Mouse (Mus musculus): ENCODE results near the gene Rpl18a.

Gene Rpl18a

DNA sequence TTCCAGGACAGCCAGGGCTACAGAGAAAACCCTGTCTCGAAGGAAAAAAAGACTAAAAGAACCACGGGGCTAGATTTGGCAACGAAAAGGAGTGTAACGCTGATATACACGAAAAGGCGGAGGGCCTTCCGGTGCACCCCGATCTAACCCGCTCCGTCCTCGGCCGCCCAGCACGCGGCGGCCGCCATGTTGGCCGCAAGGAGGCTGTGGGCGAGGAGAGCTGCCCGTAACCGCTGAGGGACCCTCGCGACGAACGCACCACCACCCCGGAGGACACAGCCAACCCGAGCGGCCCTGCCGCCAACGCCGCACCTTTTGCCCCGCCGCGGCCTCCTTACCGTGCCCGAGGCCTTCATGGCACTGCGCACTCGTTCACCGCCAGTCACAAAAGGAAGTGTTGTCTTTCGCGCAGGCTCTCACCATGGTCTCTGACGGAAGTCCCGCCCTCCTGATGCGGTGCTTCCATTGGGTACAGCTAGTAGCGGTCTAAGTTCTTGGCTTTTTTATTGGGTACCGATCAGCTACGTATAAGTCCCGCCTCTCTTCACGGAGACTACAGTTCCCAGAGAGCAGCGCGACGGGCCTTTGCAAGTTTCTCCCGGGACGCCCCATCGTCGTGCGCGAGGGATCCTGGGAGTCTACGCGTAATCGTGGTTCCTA is at the start of gene Rpl18a:
Gene Rpl18a, minus strand, starts transcription at position 392 of the 660 bp plus-strand sequence.
- DNase-seq (ENCODE audit: extremely low spot score, low spot score) = peak; percentile 97

DNA sequence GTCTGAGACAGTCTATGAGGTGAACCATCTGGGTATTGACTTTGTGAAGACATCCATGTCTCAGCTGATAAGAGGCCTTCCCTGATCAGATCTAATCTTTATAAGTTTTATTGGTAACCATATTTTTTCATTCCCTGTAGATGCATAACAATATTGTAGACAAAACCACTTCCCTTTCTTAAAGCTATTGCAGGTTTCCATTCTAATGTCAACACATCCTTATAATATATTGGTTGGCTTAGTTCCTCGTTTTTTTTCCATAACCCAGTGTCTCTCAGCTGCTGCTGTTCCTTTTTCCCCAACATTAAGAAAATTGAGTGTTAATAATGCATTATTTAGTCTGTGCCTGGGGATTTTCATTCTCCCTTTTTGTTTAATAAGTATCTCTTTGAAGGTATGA is 46.0 kb upstream of the Rpl18a start:
- DNase-seq (ENCODE audit: extremely low spot score, low spot score) = no peak

DNA sequence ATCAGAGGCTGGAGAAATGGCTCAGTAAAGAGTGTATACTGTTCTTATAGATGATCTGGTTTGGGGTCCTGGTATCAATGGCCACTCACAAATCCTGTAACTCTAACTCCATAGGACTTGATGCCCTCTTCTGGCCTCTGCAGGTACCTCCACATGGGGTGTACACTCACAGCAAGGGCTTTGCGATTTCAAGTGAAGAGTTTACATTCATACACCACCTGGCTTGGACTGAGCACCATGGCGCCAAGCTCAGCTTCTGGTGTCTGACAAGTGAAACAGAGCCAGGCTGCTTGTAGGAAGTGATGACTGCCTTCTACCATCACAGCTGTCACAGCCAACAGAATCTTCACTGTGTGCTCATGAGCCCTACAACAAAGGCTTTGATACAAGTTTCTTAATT is 44.3 kb upstream of the Rpl18a start:
- no peak for DNase-seq (ENCODE audit: extremely low spot score, low spot score)

DNA sequence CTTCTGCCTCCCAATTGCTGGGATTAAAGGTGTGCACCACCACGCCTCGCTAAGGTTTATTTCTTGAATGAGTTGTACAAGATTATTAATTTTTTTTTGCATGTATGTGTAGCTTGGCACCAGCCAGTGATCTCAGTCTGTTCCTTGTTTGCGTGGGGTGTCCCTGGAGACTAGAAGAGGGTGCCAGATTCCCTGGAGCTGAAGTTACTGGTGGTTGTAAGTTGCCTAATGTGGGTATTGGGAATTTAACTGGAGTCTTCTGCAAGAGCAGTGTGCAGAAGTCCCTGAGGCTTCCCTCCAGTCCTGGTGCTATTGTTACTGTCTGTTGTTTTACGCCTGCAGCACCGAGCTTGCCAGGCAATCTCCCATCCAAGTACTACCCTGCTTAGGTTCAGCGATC is 40.0 kb upstream of the Rpl18a start:
- no peak for DNase-seq (ENCODE audit: extremely low spot score, low spot score)

DNA sequence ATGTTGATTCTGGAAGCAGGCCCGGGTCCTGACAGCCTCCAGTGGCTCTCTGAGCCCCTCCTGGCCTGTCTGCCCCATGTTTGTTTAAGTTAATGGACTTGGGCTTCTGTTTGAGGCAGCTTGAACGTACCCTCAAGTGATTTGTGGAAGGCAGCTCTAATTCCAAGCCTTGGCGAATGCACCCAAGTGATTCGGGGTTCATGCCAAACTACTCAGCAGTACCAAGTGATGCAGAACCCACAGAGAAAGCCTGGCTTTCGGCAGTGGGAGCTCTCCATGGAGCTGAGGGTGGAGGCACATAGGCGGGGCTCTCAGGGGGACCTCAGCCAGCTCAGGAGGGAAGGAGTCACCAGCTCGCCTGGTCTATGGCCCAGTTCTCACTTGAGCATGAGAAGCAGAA is 37.6 kb upstream of the Rpl18a start:
- no peak for DNase-seq (ENCODE audit: extremely low spot score, low spot score)

DNA sequence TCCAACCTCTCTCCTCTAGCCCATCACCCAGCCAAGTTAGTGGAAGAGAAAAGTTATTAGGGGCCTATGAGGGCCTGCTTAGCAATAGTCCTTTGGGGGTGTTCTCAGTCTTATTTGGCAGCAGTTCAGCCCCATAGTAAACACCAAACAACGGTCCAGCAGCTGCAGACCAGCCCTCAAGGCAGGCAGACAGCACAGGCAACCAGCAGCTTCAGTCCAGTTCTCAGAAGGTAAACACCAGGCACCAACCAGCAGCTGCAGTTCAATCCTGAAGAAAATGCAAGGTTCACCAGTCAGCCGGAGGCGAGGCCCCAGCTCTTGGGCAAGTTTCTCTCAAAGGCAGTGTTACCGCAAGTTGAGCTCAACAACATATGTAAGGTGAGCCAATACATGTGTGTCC is 35.8 kb upstream of the Rpl18a start:
- no peak for DNase-seq (ENCODE audit: extremely low spot score, low spot score)

DNA sequence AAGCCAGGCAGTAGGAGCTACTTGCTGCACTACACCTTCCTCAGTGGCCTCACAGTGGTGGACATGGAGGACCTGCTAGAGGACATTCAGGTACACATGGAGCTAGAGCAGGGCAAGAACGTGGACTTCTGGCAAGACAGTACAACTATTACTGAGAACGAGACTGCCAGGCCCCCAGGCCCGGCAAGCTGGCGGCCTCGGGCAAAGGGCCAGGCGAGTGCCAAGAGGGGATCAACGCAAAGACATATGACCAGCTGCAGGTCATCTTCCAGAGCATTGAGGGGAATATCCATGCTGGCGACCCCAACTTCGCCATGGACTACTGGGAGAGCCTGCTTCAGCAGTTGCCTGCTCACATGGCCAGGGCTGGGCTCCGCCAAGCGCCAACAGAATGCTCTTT is 34.5 kb upstream of the Rpl18a start:
- DNase-seq (ENCODE audit: extremely low spot score, low spot score) = no peak

DNA sequence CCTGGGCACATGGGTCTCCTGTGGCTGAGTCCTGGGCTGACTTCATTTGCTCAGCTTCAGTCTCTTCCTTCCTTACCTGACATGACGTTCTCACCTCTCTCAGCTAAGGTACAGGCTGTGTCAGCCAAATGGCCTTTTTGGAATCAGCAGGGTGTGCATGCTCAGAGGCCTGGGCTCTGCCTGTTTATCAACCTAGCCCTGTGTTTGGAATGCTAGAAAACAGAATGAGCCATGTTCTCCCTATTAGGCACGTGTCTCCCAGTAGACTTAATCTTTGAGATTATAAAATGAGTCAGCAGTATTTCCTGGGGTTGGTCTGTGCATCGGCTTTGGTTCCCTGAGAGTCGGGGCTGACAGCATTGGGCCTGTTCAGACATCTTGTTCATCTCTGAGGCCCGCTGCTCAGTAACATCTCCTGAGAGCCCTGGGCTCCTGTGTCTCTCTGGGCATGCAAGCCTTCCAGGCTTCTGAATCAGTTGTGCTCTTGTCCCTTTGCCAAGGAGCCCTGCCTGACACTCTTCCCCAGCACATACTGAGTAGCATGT is 31.6 kb upstream of the Rpl18a start:
- no peak for DNase-seq (ENCODE audit: extremely low spot score, low spot score)

DNA sequence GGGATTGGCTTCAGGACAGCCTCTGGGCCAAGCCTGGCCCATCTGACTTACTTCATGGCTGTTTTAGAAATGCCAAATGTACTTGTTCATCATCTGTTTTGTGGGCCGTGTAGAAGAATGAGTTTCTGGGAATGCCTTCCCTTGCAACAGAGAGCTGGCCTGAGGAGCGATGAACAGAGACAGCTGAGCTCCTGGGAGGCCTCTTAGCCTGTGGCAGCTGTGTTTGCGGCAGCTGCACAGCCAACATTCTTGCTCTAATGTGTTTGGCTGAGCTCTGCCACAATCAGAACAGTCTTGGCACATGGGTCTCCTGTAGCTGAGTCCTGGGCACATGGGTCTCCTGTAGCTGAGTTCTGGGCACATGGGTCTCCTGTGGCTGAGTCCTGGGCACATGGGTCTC is 30.9 kb upstream of the Rpl18a start:
- no peak for DNase-seq (ENCODE audit: extremely low spot score, low spot score)

DNA sequence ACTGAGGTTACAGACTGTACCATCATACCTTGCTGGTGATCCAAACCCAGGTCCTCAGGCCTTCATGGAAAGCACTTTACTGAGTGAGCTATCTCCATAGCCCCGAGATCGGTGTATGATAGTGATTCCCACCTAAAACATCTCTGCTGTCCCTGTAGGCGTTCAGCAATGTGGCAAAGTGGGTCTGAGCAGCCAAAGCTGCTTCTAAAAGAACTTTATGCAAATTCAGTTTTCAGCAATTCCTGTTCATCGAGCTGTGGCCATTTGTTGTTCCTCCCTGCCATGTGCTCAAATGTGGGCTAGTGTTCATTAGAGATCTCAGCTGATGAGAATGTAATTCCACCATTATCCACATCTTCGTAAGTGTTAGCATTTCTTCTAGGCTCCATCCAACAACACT is 29.2 kb upstream of the Rpl18a start:
- DNase-seq (ENCODE audit: extremely low spot score, low spot score) = no peak

DNA sequence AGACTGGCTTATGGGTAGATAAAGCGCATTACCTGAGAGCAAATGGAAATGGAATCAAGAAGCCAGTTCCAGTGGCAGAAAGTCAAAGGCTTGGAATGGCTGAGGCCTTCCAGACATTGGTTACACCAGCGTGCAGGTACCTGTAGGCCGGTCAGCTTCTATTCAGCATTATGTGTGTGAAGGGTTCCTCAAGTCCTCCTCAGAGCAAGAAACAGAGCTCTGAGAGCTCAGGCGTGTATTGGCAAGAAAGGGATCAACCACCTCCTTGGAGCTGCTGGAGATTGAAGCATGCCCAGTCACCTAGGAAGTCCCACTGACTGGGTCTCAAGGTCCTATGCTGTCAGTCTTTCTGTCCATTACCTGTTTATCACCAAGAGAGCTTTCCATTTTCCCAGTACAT is 28.5 kb upstream of the Rpl18a start:
- DNase-seq (ENCODE audit: extremely low spot score, low spot score) = no peak

DNA sequence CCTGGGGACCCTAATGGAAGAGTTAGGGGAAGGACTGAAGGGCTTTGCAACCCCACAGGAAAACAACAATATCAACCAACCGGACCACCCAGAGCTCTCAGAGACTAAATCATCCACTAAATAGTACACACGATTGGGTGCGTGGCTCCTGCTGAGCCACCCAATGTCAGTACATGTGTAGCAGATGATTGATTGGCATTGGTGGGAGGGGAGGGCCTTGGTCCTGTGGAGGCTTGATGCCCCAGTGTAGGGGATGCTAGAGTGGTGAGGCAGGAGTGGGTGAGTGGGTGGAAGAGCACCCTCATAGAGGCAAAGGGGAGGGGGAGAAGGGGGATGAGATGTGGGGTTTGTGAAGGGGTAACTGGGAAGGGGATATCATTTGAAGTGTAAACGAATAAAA is 26.9 kb upstream of the Rpl18a start:
- DNase-seq (ENCODE audit: extremely low spot score, low spot score) = no peak

DNA sequence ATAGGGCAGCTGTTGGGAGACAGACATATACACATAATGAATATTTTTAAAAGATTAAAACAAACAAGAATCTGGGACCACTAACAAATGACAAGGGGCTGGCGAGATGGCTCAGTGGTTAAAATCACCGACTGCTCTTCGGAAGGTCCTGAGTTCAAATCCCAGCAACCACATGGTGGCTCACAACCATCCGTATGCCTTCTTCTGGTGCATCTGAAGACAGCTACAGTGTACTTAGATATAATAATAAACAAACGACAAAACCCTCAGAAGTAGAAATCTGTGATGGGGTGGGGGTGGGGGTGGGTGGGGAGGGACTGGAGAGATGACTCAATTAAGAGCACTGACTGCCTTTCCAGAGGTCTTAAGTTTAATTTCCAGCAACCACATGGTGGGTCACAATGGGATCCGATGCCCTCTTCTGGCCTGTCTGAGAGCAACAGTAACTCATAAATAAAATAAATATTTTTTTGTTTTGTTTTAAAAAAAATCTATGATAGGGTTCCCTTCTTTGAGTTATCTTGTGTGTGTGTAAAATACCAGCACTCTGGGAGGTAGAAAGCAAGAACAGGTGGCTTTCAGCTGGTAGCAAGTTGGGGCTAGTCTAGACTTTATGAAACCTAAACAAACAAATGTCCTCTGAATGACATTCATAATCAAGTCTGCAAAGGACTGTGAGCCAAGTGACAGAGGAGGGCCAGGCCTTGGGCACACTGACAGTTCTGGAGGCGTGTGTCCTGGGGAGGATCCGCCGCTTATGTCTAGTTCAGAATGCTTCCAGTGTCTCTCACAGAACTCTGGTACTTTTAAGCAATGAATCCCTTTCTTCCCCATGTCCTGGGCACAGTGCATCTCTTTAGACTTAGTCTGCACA is 23.1 kb upstream of the Rpl18a start:
- DNase-seq (ENCODE audit: extremely low spot score, low spot score) = no peak

DNA sequence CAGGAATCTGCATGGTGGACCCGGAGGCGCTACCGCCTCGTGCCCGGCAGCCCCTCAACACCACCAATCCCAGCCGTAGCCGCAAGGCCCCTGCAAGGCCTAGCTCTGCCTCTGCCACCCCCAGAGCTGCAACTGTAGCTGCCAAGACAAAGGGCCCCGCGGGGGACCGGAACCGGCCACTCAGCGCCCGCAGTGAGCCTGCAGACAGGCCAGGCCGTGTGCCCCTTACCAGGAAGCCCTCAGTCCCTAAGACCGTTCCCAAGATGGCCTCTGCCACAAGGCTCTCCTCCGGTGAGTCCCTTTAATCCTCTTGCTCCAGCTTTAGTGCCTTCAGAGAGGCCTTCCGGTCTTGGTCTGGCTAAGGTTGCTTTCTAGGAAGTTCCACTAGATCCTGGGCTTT is 17.5 kb upstream of the Rpl18a start:
- DNase-seq (ENCODE audit: extremely low spot score, low spot score) = no peak

DNA sequence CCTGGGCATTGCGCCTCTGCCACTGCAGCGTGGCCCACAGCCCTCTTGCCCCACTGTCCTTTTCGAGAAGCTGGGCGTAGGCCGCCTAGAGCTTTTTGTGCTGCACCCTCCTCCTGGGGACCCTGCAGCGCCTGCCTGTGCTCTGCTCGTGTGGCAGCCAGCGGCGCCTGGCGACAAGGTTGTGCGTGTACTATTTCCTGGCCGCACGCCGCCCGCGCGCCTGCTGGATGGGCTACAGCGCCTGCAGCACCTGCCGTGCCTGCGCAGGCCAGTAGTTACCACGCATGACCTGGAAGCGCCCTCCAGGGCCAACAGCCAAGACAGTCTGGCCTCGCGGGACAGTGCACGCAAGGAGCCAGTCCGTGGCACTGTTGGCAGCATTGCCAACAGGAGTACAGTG is 16.3 kb upstream of the Rpl18a start:
- no peak for DNase-seq (ENCODE audit: extremely low spot score, low spot score)

DNA sequence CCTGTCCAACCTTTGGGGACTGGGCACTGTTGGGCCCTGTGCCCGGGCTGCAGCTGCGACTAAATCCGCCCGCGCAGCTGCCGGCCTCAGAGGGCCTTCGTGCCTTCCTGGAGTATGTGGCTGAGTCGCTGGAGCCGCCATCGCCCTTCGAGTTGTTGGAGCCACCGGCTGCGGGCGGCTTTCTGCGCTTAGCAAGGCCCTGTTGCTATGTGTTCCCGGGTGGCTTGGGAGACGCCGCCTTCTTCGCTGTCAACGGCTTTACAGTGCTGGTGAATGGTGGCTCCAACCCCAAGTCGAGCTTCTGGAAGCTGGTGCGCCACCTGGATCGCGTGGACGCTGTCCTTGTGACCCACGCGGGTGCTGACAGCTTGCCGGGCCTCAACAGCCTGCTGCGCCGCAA is 15.7 kb upstream of the Rpl18a start:
- no peak for DNase-seq (ENCODE audit: extremely low spot score, low spot score)

DNA sequence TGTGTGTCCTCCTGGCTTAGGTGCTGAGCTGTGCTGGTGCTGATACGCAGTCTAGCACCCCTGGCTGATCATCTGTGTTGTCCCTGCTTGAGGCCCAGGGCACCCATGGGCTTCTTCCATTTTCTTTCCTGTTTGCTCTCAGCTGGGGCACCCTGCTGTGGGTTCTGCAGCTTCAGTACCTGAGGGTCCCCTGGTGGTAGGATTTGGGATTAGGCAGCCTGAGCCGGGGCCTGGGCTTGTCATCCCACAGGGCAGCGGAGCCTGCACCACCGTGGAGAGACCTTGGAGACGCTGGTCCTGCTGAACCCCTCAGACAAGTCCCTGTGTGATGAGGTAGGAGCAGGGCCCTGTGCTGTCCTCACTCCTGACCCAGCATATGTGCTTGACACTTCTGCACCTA is 14.4 kb upstream of the Rpl18a start:
- no peak for DNase-seq (ENCODE audit: extremely low spot score, low spot score)

DNA sequence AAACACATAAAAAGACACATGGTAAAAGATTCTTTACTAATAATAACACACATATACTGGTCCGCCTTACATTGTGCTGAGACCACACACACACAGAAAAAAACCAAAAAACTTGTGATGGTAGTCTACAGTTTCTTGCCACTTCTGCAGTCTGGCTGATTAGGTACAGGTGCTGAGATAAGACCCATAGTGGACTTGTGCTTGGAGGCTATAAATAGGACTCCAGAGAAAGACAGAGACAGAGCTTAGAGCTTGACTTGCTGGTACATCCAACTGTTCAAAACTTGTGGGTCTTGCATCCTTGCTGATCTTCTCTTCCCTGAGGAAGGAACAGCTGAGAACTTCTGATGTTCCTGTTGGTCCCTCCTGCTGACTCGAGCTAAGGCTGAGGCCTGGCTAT is 10.3 kb upstream of the Rpl18a start:
- DNase-seq (ENCODE audit: extremely low spot score, low spot score) = no peak

DNA sequence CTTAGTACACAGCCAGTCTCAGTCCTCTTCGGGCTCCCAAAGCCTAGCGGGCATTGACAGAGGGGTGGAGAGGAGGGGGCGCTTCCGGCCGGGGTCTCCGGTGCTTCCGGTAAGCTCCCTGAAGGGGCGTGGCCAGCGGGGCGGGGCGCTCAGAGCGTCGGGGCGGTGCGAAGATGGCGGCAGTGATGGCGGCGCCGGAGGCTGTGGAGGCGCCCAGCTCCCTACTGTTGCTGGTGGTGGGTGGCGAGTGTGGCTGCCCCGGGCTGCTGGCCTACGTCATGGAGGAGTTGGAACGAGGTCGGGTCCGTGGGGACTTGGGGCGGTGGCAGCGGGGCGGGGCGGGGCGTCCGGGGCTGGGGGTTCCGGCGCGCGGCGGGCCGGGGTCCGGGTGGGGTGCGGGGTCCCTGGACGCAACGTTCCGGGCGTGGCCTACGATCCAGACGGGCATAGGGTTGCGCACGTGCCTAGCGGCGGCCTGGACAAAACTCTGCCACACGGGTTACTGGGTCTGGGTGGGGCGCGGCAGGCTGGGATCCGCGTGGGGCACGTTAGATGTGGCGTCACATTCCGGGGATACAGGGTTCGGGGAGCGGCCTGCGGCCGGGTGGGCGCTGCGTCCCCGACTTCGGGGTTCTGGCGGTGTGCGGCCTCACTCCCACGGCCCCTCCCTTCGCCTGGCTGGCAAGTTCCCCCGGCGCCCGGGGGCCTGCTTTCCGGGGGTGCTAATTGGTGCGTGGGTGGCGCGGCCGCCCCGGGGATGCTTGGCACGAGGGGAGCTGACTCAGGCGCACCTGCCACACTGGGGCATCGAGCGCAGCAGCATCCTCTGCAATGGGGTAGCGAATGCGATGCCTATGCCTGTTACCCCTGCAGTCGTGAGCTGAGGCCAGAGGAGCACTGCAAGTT is 8.9 kb upstream of the Rpl18a start, which contains the start of gene Map1s:
Gene Map1s, plus strand, starts transcription at position 102 of the 906 bp plus-strand sequence.
- DNase-seq (ENCODE audit: extremely low spot score, low spot score) = peak; percentile 93

DNA sequence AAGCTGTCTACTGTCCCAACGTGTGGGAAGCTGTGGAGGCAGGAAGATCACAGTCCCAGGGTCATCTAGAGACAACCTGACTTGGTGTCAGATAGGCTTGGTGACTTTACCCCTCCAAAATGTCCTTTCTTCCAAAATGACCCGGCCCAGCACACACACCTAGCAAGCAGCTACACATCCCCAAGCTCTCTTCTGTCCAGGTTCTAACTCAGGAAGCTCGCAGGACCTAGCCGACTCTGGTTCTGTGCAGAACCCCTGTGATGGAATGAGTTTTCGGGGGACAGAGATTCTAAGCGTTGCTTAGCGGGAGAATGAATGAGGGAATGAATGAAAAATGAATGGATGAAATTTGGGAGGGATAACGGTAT is 8.2 kb upstream of the Rpl18a start:
- no peak for DNase-seq (ENCODE audit: extremely low spot score, low spot score)

DNA sequence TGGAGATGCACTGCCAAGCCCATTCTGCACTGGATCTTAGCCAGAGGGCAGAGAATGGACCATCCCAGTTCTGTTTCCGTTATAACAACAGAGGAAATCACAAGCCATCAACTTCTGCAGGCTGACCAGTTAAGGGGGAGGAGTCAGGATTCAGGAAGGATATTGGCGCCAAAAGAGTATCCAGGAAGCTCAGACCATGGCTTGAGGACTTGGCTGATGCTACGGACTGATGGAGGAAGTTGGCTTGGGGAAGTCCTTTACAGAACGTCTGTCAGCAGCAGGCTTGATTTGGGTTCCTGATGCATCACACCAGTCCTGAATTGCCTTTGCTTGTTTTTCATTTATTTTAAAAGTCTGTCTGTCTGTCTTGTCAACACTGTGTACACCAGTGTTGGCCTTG is 7.3 kb upstream of the Rpl18a start:
- no peak for DNase-seq (ENCODE audit: extremely low spot score, low spot score)

DNA sequence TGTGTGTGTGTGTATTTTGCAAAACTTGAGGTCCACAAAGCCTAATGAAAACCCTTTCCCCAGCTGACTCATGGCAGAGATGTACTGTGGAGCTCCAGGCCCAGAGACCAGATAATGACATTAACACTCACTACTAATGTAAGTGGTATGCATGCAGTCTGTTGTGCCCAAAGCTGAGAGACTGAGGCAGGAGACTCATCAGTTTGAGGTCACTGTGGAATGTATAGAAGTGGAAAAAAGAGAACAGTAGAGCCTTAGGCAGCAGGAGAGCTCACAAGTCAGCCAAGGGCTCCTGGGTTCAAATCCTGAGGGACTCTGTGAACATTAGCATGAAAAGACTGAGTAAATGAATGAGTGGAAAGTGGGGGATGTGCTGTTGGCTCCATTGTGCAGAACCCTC is 6.4 kb upstream of the Rpl18a start:
- no peak for DNase-seq (ENCODE audit: extremely low spot score, low spot score)
